In genomic region chr12:88245786-88246185, GRCm38 (mm10) we compare ENCODE assay signal across 39 mouse cellular contexts. TPM values are rescaled to one million over a fixed set of nuclear protein-coding genes. Genes with fewer than 3 reads are reported as not detected.
"Had no signal": no experiment of that assay in that cellular context is flagged by ENCODE, and none has a peak within 500 bp of the region (broad histone marks: within the 10 kb centered on the region; RNA-seq: fewer than 3 reads in every experiment).

No protein-coding gene starts in this region.

RNA-seq across cellular contexts. Expression of gene Gm8332, which starts 4.1 kb away (rescaled TPM):
- total RNA-seq: left cerebral cortex, postnatal 10 days; left cerebral cortex, postnatal 14 days; left cerebral cortex, postnatal 25 days; left cerebral cortex, postnatal 36 days; left cerebral cortex, postnatal 4 days; liver, adult 2 months; megakaryocyte progenitor cell, adult 5-6 weeks; megakaryocyte, adult 5-6 weeks; megakaryocyte-erythroid progenitor cell, adult 5-6 weeks; midbrain, postnatal 0 days; monocyte, adult 5-6 weeks had no signal
- polyA plus RNA-seq: limb, embryonic 10.5 days; limb, embryonic 11.5 days; limb, embryonic 12.5 days; limb, embryonic 13.5 days; limb, embryonic 14.5 days; limb, embryonic 15.5 days; liver, adult 2 months; liver, embryonic 11.5 days; liver, embryonic 12.5 days; liver, embryonic 13.5 days; liver, embryonic 14.5 days; liver, embryonic 15.5 days; liver, embryonic 16.5 days; liver, postnatal 0 days; lung, adult 2 months; lung, embryonic 14.5 days; lung, embryonic 15.5 days; lung, embryonic 16.5 days; lung, postnatal 0 days; macrophage; midbrain, embryonic 10.5 days; midbrain, embryonic 11.5 days; midbrain, embryonic 12.5 days; midbrain, embryonic 13.5 days; midbrain, embryonic 14.5 days; midbrain, embryonic 15.5 days; midbrain, embryonic 16.5 days; midbrain, postnatal 0 days; neural tube, embryonic 11.5 days; neural tube, embryonic 12.5 days had no signal

RNA-seq across cellular contexts. Expression of gene Gm5662, which starts 28.5 kb away (rescaled TPM):
- total RNA-seq: left cerebral cortex, postnatal 10 days; left cerebral cortex, postnatal 14 days; left cerebral cortex, postnatal 25 days; left cerebral cortex, postnatal 36 days; left cerebral cortex, postnatal 4 days; liver, adult 2 months; megakaryocyte progenitor cell, adult 5-6 weeks; megakaryocyte, adult 5-6 weeks; megakaryocyte-erythroid progenitor cell, adult 5-6 weeks; midbrain, postnatal 0 days; monocyte, adult 5-6 weeks had no signal
- polyA plus RNA-seq: limb, embryonic 10.5 days; limb, embryonic 11.5 days; limb, embryonic 12.5 days; limb, embryonic 13.5 days; limb, embryonic 14.5 days; limb, embryonic 15.5 days; liver, adult 2 months; liver, embryonic 11.5 days; liver, embryonic 12.5 days; liver, embryonic 13.5 days; liver, embryonic 14.5 days; liver, embryonic 15.5 days; liver, embryonic 16.5 days; liver, postnatal 0 days; lung, adult 2 months; lung, embryonic 14.5 days; lung, embryonic 15.5 days; lung, embryonic 16.5 days; lung, postnatal 0 days; macrophage; midbrain, embryonic 10.5 days; midbrain, embryonic 11.5 days; midbrain, embryonic 12.5 days; midbrain, embryonic 13.5 days; midbrain, embryonic 14.5 days; midbrain, embryonic 15.5 days; midbrain, embryonic 16.5 days; midbrain, postnatal 0 days; neural tube, embryonic 11.5 days; neural tube, embryonic 12.5 days had no signal
